Comparison of ENCODE assay signal across 10 mouse cellular contexts in genomic region chr4:102573361-102573781, GRCm38 (mm10).
DNase-seq lines count a peak whose midpoint lies in the region; ATAC-seq and TF ChIP-seq lines count a peak whose summit lies in the region.
"Had no signal": no experiment of that assay in that cellular context is flagged by ENCODE, and none has a peak within 500 bp of the region (broad histone marks: within the 10 kb centered on the region; RNA-seq: fewer than 3 reads in every experiment).

No protein-coding gene starts in this region.

- WGBS in hindbrain, postnatal 0 days = 90% methylated on average over 4 of the region's 4 CpGs
- WGBS in hindbrain, embryonic 10.5 days = 87% methylated on average over 4 of the region's 4 CpGs
- 88% methylated on average over 4 of the region's 4 CpGs for WGBS in neural tube, embryonic 13.5 days
- 76% methylated on average over 4 of the region's 4 CpGs for WGBS in limb, embryonic 15.5 days
- 85% methylated on average over 4 of the region's 4 CpGs for WGBS in forebrain, embryonic 12.5 days

- no peak overlapping the region for H3K9ac ChIP-seq in hindbrain, postnatal 0 days (replicated peaks; ENCODE audit: low read length)
- H3K9ac ChIP-seq in neural tube, embryonic 13.5 days = no peak overlapping the region
- H3K9ac ChIP-seq in limb, embryonic 15.5 days = no peak overlapping the region
- H3K9ac ChIP-seq in forebrain, embryonic 12.5 days = no peak overlapping the region

- no peaks in the 10 kb centered on the region for H3K36me3 ChIP-seq in hindbrain, postnatal 0 days (ENCODE audit: insufficient read depth, low read length)
- no peaks in the 10 kb centered on the region for H3K36me3 ChIP-seq in hindbrain, embryonic 10.5 days
- no peaks in the 10 kb centered on the region for H3K36me3 ChIP-seq in neural tube, embryonic 13.5 days
- H3K36me3 ChIP-seq in limb, embryonic 15.5 days = no peaks in the 10 kb centered on the region
- H3K36me3 ChIP-seq in forebrain, embryonic 12.5 days (replicated peaks) = no peaks in the 10 kb centered on the region

- H3K27me3 ChIP-seq in hindbrain, postnatal 0 days (ENCODE audit: insufficient read depth, low read length) = no peaks in the 10 kb centered on the region
- H3K27me3 ChIP-seq in hindbrain, embryonic 10.5 days (ENCODE audit: insufficient read depth, poor library complexity, severe bottlenecking) = peaks cover 17% of the 10 kb centered on the region
- H3K27me3 ChIP-seq in neural tube, embryonic 13.5 days = peaks cover 3% of the 10 kb centered on the region; the same call in 1 of the 2 replicates
- no peaks in the 10 kb centered on the region for H3K27me3 ChIP-seq in limb, embryonic 15.5 days
- peaks cover 41% of the 10 kb centered on the region; the same call in 1 of the 2 replicates for H3K27me3 ChIP-seq in forebrain, embryonic 12.5 days

- no peak overlapping the region; the same call in 1 of the 2 replicates for H3K27ac ChIP-seq in hindbrain, postnatal 0 days
- H3K27ac ChIP-seq in hindbrain, embryonic 10.5 days = no peak overlapping the region
- H3K27ac ChIP-seq in neural tube, embryonic 13.5 days (replicated peaks) = no peak overlapping the region
- H3K27ac ChIP-seq in limb, embryonic 15.5 days = no peak overlapping the region; the same call in 1 of the 2 replicates
- no peak overlapping the region for H3K27ac ChIP-seq in forebrain, embryonic 12.5 days

- no peaks in the 10 kb centered on the region for H3K9me3 ChIP-seq in hindbrain, postnatal 0 days (ENCODE audit: low read length)
- H3K9me3 ChIP-seq in hindbrain, embryonic 10.5 days = no peaks in the 10 kb centered on the region
- H3K9me3 ChIP-seq in neural tube, embryonic 13.5 days = no peaks in the 10 kb centered on the region
- H3K9me3 ChIP-seq in limb, embryonic 15.5 days = no peaks in the 10 kb centered on the region
- no peaks in the 10 kb centered on the region for H3K9me3 ChIP-seq in forebrain, embryonic 12.5 days

- no peaks in the 10 kb centered on the region; the same call in 1 of the 2 replicates for H3K4me1 ChIP-seq in hindbrain, postnatal 0 days (ENCODE audit: insufficient read depth, low read length)
- H3K4me1 ChIP-seq in hindbrain, embryonic 10.5 days (replicated peaks) = peaks cover 37% of the 10 kb centered on the region
- H3K4me1 ChIP-seq in neural tube, embryonic 13.5 days (replicated peaks) = peaks cover 25% of the 10 kb centered on the region
- H3K4me1 ChIP-seq in limb, embryonic 15.5 days = peaks cover 27% of the 10 kb centered on the region
- peaks cover 33% of the 10 kb centered on the region for H3K4me1 ChIP-seq in forebrain, embryonic 12.5 days

- H3K4me3 ChIP-seq in hindbrain, postnatal 0 days (ENCODE audit: low read length) = no peak overlapping the region
- no peak overlapping the region for H3K4me3 ChIP-seq in hindbrain, embryonic 10.5 days
- no peak overlapping the region for H3K4me3 ChIP-seq in neural tube, embryonic 13.5 days
- H3K4me3 ChIP-seq in limb, embryonic 15.5 days = no peak overlapping the region
- no peak overlapping the region for H3K4me3 ChIP-seq in forebrain, embryonic 12.5 days (replicated peaks)

- no peak for DNase-seq in hindbrain, postnatal 0 days (ENCODE audit: low spot score)
- no peak for DNase-seq in hindbrain, embryonic 10.5 days (ENCODE audit: low spot score)
- DNase-seq in neural tube, embryonic 10.5 days (ENCODE audit: extremely low spot score, low spot score) = no peak
- no peak for DNase-seq in retina, postnatal 1 day
- DNase-seq in thymus, postnatal 25 days = no peak
- DNase-seq: cerebellum, adult 11-12 months; right cerebral cortex, adult 18-20 months had no signal

- H3K4me2 ChIP-seq in hindbrain, postnatal 0 days (ENCODE audit: low read depth, low read length) = peak overlapping the region; percentile 77
- peak overlapping the region; percentile 11; the same call in 1 of the 2 replicates for H3K4me2 ChIP-seq in neural tube, embryonic 13.5 days
- H3K4me2 ChIP-seq in limb, embryonic 15.5 days = peak overlapping the region; percentile 38; the same call in 1 of the 2 replicates
- no peak overlapping the region for H3K4me2 ChIP-seq in forebrain, embryonic 12.5 days

- ATAC-seq in hindbrain, postnatal 0 days = no peak
- no peak for ATAC-seq in neural tube, embryonic 13.5 days (ENCODE audit: low read depth)
- no peak for ATAC-seq in limb, embryonic 15.5 days (ENCODE audit: insufficient number of reproducible peaks, low FRiP score, low TSS enrichment, low read depth)
- no peak for ATAC-seq in forebrain, embryonic 12.5 days (ENCODE audit: low FRiP score)

- no peak for TF ChIP-seq CTCF in hindbrain, postnatal 0 days (IDR thresholded peaks at IDR 0.05; ENCODE audit: low read depth)
